Mouse (Mus musculus): ENCODE data around the gene Pmepa1.

The Pmepa1 gene

DNA sequence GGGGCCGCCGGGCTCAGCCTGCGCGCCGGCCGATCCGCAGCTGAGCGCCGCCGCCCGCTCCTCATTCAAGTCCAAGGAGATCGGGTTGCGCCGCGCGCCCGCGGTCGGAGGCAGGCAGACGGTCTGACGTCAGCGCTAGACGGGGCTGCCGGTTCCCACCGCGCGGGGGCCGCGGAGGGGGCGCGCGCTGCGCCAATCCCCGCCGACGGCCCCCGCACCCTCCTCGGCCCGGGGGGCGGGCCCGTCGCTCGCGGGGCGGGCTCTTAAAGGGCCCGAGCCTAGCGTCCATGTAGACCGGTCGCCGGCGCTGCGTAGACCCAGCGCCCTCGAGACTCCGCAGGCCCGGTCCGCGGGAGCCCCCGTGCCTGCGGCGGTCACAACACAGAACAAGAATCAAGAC is at the start of gene Pmepa1:
Pmepa1 (minus strand) TSS at position 125 of the 400 bp plus-strand sequence.
- DNase-seq (ENCODE audit: low spot score in 2 of 2), result peak; percentile 87 to 91

GRCm38 (mm10) chr2:173321754-173322153 is 45.4 kb upstream of the Pmepa1 start:
- no peak for DNase-seq (ENCODE audit: low spot score in 2 of 2)

DNA sequence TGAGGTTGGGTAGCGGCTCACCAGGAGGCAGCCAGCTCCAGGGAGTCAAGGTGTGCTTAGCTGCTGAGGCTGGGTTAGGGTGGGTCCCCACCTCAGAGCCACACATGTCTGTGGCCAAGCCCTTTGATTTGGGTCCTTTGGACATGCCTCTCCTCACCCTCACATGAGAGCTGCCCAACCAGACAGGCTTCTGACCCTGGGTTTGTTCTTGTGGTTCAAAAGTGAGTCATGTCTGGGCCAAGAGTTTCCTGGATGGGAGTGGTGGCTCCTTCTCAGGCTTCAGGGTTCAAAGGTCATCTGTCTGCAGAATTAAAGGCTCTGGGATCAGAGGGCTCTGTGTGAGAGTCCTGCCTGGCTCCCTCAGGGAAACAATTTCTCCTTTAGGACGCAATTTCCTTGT is 44.9 kb upstream of the Pmepa1 start:
- DNase-seq (ENCODE audit: low spot score in 2 of 2), result no peak

- no peak for DNase-seq (ENCODE audit: low spot score in 2 of 2)
These were observed 38.0 kb upstream of the Pmepa1 start for GRCm38 (mm10) chr2:173314291-173314690.

- no peak for DNase-seq (ENCODE audit: low spot score in 2 of 2)
These were observed 32.2 kb upstream of the Pmepa1 start for GRCm38 (mm10) chr2:173308486-173308885.

DNA sequence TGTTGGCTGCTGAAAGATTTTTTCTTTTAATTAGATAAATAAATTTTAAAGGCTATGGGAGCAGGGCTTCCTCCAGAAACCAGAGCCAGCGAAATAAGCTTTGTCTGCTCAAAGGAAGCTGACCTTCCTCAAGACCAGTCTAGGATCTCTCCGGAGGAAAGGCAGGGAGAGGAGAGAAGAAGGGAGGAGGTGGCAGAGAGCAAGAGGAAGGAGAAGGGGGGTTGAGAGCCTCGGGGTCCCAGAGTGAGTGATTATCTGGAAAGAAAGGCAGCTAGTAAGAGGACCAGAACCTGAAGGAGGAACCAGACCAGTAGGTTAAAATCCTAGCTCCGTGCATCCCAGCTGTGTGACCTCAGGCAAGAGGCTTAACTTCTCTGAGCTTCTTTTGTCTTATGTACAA is 31.7 kb upstream of the Pmepa1 start:
- DNase-seq (ENCODE audit: low spot score in 2 of 2), result no peak

DNA sequence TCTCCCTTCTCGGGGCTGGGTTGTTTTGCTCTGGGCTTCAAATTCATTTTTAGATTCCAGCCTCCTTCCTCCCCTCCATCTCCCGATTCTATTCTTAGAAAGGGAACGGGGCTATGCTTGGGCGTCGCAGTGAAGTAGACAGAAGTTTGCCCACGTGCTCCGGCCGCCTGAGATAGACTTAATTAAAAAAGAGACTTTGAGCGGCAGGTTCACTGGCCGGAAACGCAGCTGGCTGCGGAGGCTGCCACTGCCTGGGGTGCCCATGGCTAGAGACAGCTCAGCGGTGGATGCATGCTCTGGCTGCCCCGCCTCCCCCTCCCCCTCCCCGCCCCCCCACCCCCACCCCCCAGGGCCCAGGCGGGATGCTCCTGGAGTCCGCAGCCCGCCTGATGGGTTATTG is 31.2 kb upstream of the Pmepa1 start:
- peak; percentile 68 to 74 for DNase-seq (ENCODE audit: low spot score in 2 of 2)

- peak; percentile 85 to 86 for DNase-seq (ENCODE audit: low spot score in 2 of 2)
These were observed 30.6 kb upstream of the Pmepa1 start for GRCm38 (mm10) chr2:173306734-173307525.

GRCm38 (mm10) chr2:173305011-173305410 is 28.7 kb upstream of the Pmepa1 start:
- DNase-seq (ENCODE audit: low spot score in 2 of 2), result no peak

GRCm38 (mm10) chr2:173300663-173301630 is 24.6 kb upstream of the Pmepa1 start:
- peak; percentile 21 to 26 for DNase-seq (ENCODE audit: low spot score in 2 of 2)

DNA sequence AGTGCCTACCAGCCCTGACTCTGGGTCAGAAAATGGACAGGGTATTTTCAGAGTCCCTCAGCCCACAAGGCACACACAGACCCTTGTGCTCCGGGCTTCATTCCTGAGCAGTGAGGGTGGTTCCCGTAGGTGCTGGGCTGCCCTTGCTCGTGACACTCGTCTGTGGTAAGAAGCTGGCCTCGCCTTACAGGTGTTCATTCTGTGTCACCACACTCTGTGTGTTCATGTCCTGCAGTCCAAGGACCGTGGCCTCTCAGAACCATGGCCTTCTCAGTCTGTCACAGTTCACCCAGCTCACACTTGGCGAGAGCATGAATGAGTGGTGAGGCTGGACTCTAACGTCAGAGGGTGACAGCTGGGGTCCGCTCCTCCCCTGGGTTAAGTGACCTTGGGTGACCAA is 20.1 kb upstream of the Pmepa1 start:
- DNase-seq (ENCODE audit: low spot score in 2 of 2), result no peak

DNA sequence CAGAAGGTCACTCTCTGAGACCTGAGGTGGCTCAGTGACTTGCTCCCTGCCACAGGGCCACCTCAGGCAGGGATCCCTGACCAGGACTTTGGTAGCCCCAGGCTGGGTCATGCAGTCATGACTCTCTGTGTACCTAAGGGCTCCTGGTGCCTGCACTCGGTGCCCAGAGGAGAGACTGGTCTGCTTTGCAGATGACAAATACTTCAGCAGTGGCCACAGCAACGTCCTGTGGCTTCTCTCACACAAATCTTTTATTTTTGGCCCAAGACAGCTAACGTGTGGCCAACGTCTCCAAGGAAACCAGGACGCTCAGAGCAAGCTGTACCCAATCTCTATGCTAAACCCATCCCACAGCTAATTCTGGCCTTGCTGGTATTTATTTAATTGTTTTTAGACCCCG is 16.7 kb upstream of the Pmepa1 start:
- peak in 1 of 2 experiments; percentile 46 for DNase-seq (ENCODE audit: low spot score in 2 of 2)

DNA sequence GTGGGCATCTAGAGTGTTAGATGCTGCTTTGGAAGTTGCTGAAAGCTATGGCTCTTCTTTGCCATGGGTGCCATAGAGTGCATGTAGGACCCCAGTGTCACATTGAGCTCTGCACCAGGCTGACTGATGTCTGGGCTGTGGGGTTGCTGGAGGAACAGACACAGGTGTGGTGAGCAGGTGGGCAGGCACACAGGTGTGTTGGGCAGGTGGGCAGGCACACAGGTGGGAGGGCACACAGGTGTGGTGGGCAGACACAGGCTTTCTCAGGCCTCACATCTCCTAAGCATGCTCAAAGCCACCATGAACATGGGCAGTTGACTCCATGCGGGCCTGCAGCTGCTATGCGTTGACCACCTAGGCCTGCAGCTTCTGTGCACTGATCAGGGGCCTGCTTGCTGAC is 16.2 kb upstream of the Pmepa1 start:
- DNase-seq (ENCODE audit: low spot score in 2 of 2), result no peak

GRCm38 (mm10) chr2:173290981-173291380 is 14.6 kb upstream of the Pmepa1 start:
- DNase-seq (ENCODE audit: low spot score in 2 of 2), result no peak

- no peak for DNase-seq (ENCODE audit: low spot score in 2 of 2)
These were observed 13.6 kb upstream of the Pmepa1 start for GRCm38 (mm10) chr2:173289928-173290327.

DNA sequence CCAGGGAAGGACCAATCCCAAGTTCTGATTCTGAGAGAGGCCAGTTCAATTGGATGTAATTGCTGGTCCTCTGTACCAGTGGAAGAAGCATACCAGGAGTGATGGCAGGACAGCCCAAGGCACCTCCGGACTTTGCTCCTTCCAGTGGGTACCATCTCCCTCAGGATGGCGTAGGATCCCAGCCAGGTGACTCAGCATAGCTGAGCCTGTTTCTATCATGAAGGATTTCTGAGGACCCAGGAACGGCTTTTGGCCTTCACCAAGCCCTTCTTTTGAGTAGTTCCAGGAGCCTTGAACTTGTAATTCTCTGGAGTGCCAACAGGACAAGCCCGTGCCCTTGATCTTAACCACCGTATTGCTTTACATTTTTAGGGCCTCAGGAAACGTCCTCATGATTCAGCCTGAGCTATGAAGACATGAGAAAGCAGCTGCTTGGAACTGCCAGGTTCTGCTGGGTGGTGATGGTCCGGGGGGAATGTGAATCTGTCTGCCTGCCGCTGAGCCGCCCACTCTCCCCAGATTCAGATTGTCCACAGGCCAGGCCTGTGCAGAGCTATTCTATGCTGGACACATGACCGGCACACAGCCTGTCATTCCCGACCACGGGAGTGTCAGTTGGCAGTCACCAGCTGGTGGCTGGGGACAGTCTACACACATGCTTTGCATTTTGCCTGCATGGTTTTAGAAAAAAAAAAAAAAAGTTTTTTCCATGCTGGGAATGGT is 9.6 kb upstream of the Pmepa1 start:
- DNase-seq (ENCODE audit: low spot score in 2 of 2), result no peak

- no peak for DNase-seq (ENCODE audit: low spot score in 2 of 2)
These were observed 8.4 kb upstream of the Pmepa1 start for GRCm38 (mm10) chr2:173284771-173285170.

DNA sequence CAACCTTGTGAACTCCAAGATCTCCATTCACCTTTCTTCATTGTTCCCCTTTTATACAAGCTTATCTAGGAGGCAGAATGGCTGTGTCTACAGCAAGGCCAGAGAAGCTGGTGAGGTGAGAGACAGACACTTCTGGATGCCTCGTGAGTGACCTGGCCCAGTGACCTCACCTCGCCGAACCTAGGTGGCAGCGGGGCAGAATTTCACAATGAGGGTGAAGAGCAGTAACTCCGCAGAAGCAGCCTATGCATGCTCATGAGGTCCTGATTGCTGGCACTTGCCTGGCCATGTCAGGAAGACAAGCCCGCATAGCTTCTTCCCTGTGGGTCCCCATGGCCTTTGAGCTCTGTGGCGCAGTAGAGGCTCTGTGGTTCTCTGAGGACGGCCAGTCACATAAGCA is 5.9 kb upstream of the Pmepa1 start:
- DNase-seq (ENCODE audit: low spot score in 2 of 2), result no peak

- no peak for DNase-seq (ENCODE audit: low spot score in 2 of 2)
These were observed 4.9 kb upstream of the Pmepa1 start for GRCm38 (mm10) chr2:173281021-173281937.

DNA sequence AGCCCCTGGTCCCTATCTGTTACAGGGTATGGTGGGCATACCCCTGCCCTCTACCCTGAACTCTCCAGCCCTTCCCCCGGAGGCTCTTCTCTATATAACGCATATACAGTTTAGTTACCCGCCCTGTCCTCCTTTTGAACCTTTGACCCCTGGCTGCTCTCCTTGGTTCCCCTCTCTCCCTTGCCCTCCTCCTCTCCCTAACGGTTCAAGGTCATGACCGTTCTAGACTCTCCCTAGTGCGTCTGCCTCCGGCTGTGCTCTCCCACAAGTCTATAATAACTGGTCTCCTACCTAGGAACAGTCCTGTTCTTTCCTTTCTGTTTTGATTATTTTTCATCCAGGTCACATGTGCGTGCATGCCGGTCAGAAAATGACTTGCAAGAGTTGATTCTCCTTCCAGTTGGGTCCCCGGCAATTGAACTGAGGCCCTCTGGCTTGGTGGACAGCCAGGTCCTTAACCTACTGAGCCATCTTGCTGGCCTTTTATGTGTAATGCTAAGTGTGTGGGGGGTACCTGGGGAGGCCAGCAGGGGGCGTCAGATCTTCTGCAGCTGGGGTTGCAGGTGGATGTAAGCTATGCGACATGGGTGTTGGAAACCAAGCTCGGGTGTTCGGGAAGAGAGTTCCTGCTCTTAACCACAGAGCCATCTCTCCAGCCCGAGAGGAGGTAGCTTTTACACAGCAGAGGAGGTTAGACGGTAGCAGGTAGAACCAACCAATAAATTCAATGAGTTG is 2.7 kb upstream of the Pmepa1 start:
- no peak for DNase-seq (ENCODE audit: low spot score in 2 of 2)

Data from right cerebral cortex, adult 2 months (tissue).